Mouse (Mus musculus): ENCODE data around the gene Tmem269.

The Tmem269 gene

GRCm38 (mm10) chr4:119234348-119234747 lies 16.3 kb upstream of the Tmem269 start:
- DNase-seq (ENCODE audit: low spot score), result no peak

- no peak for DNase-seq (ENCODE audit: low spot score)
Measured at GRCm38 (mm10) chr4:119233256-119233901, 15.4 kb upstream of the Tmem269 start.

- DNase-seq (ENCODE audit: low spot score), result peak; percentile 97
Measured at GRCm38 (mm10) chr4:119232410-119233255, 14.6 kb upstream of the Tmem269 start, which contains the start of the genes AU022252 and P3h1. Gene AU022252, minus strand, starts transcription at chr4:119232712. Gene P3h1, plus strand, starts transcription at chr4:119232915.

- DNase-seq (ENCODE audit: low spot score), result no peak
Measured at GRCm38 (mm10) chr4:119226751-119227150, 8.7 kb upstream of the Tmem269 start.

- no peak for DNase-seq (ENCODE audit: low spot score)
Measured at GRCm38 (mm10) chr4:119225719-119226118, 7.7 kb upstream of the Tmem269 start.

- no peak for DNase-seq (ENCODE audit: low spot score)
Measured at GRCm38 (mm10) chr4:119224534-119224933, 6.5 kb upstream of the Tmem269 start.

GRCm38 (mm10) chr4:119223696-119224095 lies 5.7 kb upstream of the Tmem269 start:
- peak; percentile 22 for DNase-seq (ENCODE audit: low spot score)

GRCm38 (mm10) chr4:119216667-119217066 lies 1.4 kb downstream of the Tmem269 start:
- DNase-seq (ENCODE audit: low spot score), result no peak

- peak; percentile 31 for DNase-seq (ENCODE audit: low spot score)
Measured at GRCm38 (mm10) chr4:119204672-119205071, 13.3 kb downstream of the Tmem269 start.

GRCm38 (mm10) chr4:119198105-119198504 lies 19.9 kb downstream of the Tmem269 start:
- no peak for DNase-seq (ENCODE audit: low spot score)

- no peak for DNase-seq (ENCODE audit: low spot score)
Measured at GRCm38 (mm10) chr4:119195582-119196320, 22.3 kb downstream of the Tmem269 start.

- DNase-seq (ENCODE audit: low spot score), result peak; percentile 49
Measured at GRCm38 (mm10) chr4:119194909-119195581, 23.0 kb downstream of the Tmem269 start, which contains the start of gene Svbp. Gene Svbp, plus strand, starts transcription at chr4:119195306.

GRCm38 (mm10) chr4:119192757-119193156 lies 25.3 kb downstream of the Tmem269 start:
- DNase-seq (ENCODE audit: low spot score), result no peak

- DNase-seq (ENCODE audit: low spot score), result no peak
Measured at GRCm38 (mm10) chr4:119191273-119191672, 26.7 kb downstream of the Tmem269 start.

GRCm38 (mm10) chr4:119190618-119191017 lies 27.4 kb downstream of the Tmem269 start:
- no peak for DNase-seq (ENCODE audit: low spot score)

GRCm38 (mm10) chr4:119189864-119190263 lies 28.2 kb downstream of the Tmem269 start, which contains the start of gene Ermap:
Gene Ermap, minus strand, starts transcription at chr4:119190011.
- no peak for DNase-seq (ENCODE audit: low spot score)

GRCm38 (mm10) chr4:119189392-119189791 lies 28.6 kb downstream of the Tmem269 start:
- DNase-seq (ENCODE audit: low spot score), result no peak

GRCm38 (mm10) chr4:119188060-119188785 lies 29.8 kb downstream of the Tmem269 start:
- no peak for DNase-seq (ENCODE audit: low spot score)

- no peak for DNase-seq (ENCODE audit: low spot score)
Measured at GRCm38 (mm10) chr4:119185771-119186170, 32.2 kb downstream of the Tmem269 start.

- no peak for DNase-seq (ENCODE audit: low spot score)
Measured at GRCm38 (mm10) chr4:119183525-119183924, 34.5 kb downstream of the Tmem269 start.

GRCm38 (mm10) chr4:119181456-119181855 lies 36.6 kb downstream of the Tmem269 start:
- peak; percentile 16 for DNase-seq (ENCODE audit: low spot score)

All from layer of hippocampus, adult 9-10 months (tissue).